Mouse (Mus musculus): ENCODE data around the gene Naip6. TPM values are rescaled to one million over a fixed set of nuclear protein-coding genes. Genes with fewer than 3 reads are reported as not detected.
"Not testable (repeated sequence)": the region's sequence is repeated elsewhere in the genome, so short reads cannot be mapped to it uniquely, and the experiment has no call there.

The Naip6 gene
- polyA plus RNA-seq, 1 experiment from 2014 or later, result 0.03 TPM

GRCm38 (mm10) chr13:100251897-100252296 lies 65.6 kb downstream of the Naip6 start:
- H3K4me2 ChIP-seq; H3K27me3 ChIP-seq; H3K9ac ChIP-seq; H3K4me1 ChIP-seq (replicated peaks); ATAC-seq (ENCODE audit: low FRiP score, low read depth); H3K36me3 ChIP-seq; H3K4me3 ChIP-seq; H3K9me3 ChIP-seq; H3K27ac ChIP-seq (replicated peaks): not testable (repeated sequence)
- WGBS, result 89% methylated on average over 2 of the region's 2 CpGs

DNA sequence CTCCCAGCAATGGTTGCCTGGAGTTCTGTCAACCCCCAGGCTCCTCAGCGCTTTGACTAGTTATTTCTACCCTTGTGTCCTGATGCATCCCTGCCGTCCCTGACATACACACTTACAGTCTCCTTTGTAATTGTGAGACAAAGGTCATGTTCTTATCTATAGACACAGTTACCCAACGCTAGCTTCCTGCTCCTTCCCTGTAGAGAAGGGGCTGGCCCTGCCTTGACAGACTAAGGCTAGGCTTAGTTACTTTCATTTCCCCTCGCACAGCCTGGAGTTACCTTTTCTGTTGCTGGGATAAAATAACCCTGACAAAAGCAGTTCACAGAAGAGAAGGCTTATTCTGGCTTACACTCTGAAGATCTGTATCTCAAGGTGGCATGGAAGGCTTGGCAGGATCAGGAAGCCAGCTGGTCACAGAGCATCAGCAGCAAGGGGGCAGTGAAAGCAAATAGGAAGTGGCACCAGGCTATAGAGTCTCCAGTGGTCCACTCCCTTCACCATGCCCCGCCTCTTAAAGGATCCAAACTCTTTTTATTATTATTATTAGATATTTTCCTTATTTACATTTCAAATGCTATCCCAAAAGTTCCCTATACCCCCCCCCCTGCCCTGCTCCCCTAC lies 70.5 kb downstream of the Naip6 start:
- ATAC-seq (ENCODE audit: low FRiP score, low read depth); H3K27ac ChIP-seq (replicated peaks); H3K9me3 ChIP-seq; H3K36me3 ChIP-seq; H3K27me3 ChIP-seq; H3K4me3 ChIP-seq; H3K4me1 ChIP-seq (replicated peaks); H3K9ac ChIP-seq; H3K4me2 ChIP-seq: not testable (repeated sequence)
- WGBS, result 79% methylated on average over 5 of the region's 5 CpGs

DNA sequence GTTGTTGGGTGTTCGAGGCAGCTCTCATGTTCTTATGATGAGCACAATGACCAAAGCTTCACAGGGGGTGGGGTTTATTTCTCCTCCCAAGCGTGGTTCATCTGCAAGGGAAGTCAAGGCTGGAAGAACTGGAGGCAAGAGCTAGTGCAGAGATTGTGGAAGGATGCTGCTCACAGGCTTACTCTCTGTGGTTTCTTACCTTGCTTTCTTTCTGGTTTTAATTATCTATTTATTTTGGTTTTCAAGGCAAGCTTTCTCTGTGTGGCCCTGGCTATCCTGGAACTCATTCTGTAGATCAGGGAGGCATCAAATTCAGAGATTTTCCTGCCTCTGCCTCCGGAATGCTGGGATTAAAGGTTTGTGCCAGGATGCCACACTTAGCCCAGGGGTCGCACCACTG lies 71.3 kb downstream of the Naip6 start, which contains the start of gene Naip5:
Gene Naip5 (minus strand): TSS at position 101 of the 400 bp plus-strand sequence.
- not testable (repeated sequence) for H3K4me2 ChIP-seq; H3K9me3 ChIP-seq; H3K36me3 ChIP-seq; H3K4me1 ChIP-seq (replicated peaks); H3K27me3 ChIP-seq; ATAC-seq (ENCODE audit: low FRiP score, low read depth); H3K4me3 ChIP-seq; H3K9ac ChIP-seq; H3K27ac ChIP-seq (replicated peaks)
- WGBS, result 81% methylated on average over 4 of the region's 4 CpGs

GRCm38 (mm10) chr13:100243702-100244101 lies 73.8 kb downstream of the Naip6 start:
- no peak overlapping the region for H3K4me3 ChIP-seq
- H3K27me3 ChIP-seq, result no peaks in the 10 kb centered on the region
- ATAC-seq (ENCODE audit: low FRiP score, low read depth), result no peak
- no peaks in the 10 kb centered on the region for H3K9me3 ChIP-seq
- no peak overlapping the region for H3K4me2 ChIP-seq
- H3K9ac ChIP-seq, result no peak overlapping the region
- H3K36me3 ChIP-seq, result no peaks in the 10 kb centered on the region
- H3K27ac ChIP-seq (replicated peaks), result no peak overlapping the region
- no peaks in the 10 kb centered on the region for H3K4me1 ChIP-seq (replicated peaks)

Other genes with a start within 250 kb of the Naip6 start
- gene Bdp1, start 213.6 kb downstream of the Naip6 start, polyA plus RNA-seq (2015; fragmentation: Nextera tagmentation; extraction: Ambion mirVana), result 23.9 and 29.7 TPM in 2 replicates
- gene Serf1, start 209.7 kb downstream of the Naip6 start, polyA plus RNA-seq (2015; fragmentation: Nextera tagmentation; extraction: Ambion mirVana), result 405 and 406 TPM in 2 replicates
- gene Smn1, start 192.8 kb downstream of the Naip6 start, polyA plus RNA-seq (2015; fragmentation: Nextera tagmentation; extraction: Ambion mirVana), result 43.2 and 43.4 TPM in 2 replicates
- gene Naip2, start 115.6 kb downstream of the Naip6 start, polyA plus RNA-seq (2015; fragmentation: Nextera tagmentation; extraction: Ambion mirVana), result 0.09 and 0.13 TPM in 2 replicates
- gene Naip5, start 71.4 kb downstream of the Naip6 start, polyA plus RNA-seq (2015; fragmentation: Nextera tagmentation; extraction: Ambion mirVana), result 0.14 and 0.16 TPM in 2 replicates
- gene Naip1, start 135.2 kb upstream of the Naip6 start, polyA plus RNA-seq (2015; fragmentation: Nextera tagmentation; extraction: Ambion mirVana), result 0.08 TPM in 1 of 2 replicates, not detected in the other
- 62.9 and 70.6 TPM in 2 replicates for gene Gtf2h2, start 174.9 kb upstream of the Naip6 start, polyA plus RNA-seq (2015; fragmentation: Nextera tagmentation; extraction: Ambion mirVana)
- gene Ocln, start 235.0 kb upstream of the Naip6 start, polyA plus RNA-seq (2015; fragmentation: Nextera tagmentation; extraction: Ambion mirVana), result 10.9 and 12.4 TPM in 2 replicates